Mouse (Mus musculus): ENCODE results near the gene Macrod2.

Gene Macrod2

DNA sequence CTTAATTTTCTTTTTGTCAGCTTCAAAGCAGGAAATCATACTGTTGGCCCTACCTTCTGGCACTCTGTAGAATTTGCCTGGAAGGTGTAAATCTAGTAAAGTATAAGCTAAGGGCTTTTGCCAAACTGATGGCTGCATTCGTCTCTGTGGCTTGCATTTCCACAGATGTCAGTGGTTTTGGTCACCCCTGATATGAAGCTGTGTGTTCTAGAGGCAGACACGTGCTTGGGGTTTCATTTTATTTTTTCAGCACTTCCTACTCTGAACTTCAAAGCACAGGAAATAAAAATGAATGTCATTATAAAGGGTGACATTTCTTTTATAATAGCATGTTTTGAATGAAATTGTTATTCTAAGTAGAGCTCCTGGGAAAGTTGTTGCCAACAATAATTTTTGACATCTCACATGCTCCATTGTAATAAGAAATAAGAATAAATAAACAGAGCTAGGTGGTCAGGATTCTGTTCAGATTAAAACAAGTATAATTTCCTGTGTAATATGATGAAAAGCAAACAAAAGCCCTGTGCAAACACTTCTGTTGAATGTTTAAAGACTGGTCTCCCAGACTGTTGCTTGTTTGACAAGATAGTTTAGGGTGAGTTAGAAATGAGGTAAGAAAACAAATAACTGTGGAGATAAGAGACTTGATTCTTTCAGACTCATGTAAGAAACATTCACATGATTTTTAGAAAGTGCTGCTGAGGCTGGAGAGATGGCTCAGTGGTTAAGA, 424.4 kb downstream of the Macrod2 start:
- DNase-seq, result no peak

DNA sequence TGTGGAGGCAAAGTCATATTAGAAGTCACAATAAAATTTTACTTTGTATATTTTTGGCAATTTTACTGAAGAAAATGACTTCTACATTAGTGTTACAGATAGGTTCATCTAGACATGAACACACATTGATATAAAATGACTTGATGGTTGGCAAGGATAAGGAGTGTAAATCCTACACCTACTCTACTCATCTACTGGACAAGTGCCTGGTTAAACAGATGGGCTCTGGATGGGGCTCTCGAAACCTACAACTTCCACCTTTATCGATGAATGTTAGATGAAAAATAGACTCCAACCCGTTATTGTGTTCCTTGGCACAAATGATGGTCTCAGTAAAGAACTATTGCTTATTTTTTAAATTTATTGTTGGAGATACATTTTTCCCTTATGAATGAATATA, 427.3 kb downstream of the Macrod2 start:
- DNase-seq, result no peak

DNA sequence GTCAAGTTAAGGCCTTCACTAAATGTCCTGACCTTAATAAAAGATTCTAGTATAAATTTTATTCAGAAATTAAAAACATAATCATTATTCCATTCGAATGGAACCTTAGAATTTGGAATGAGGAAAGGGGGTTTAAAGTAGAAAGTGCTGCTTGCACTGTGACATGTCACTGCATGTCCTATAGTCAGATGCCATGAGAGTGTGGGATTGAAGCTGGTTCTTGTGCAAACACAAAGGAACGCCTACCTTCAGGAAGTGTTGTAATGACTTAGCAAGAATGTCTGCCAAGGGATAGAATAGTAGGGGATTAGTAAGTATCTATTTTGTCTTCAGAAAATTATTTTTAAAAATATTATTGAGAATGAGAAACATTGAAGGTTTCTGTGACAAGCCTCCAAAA, 431.1 kb downstream of the Macrod2 start:
- no peak for DNase-seq

DNA sequence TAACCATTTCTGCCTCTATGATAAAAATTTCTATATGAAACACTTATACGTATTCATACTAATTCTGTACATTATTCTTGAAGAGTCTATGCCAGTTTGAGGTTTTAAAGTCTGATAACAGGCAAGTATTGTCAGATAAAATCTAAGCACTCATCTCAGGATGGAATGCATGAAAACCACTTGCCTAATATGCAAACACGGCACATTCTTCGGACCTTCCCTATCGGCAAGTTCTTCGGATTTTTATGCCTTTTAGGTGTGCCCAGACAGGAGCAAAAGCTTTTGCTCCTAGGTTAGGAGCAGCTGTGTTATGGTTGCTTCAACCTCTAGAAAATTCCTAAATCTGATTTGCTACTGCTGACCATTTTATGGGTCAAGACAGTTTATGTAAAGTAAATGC, 433.8 kb downstream of the Macrod2 start:
- DNase-seq, result no peak

DNA sequence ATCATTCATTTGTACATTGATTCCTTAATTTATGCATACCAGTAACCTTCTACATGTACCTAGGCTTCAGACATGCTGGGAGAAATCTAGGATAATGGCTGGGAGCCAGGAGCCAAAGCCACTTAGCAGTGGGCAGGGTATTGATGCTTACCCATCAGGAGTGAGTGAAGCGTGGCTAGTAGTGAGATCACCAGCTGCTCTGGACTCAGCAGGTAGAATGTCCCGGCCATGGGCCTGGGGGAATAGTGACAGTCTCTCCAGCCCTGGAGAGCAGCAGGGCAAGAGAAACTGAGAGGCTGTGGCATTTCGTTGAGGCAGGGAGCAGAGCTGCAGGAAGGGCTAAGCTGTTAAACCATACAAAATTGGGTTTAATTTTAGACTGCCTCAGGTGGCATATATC, 435.0 kb downstream of the Macrod2 start:
- no peak for DNase-seq

DNA sequence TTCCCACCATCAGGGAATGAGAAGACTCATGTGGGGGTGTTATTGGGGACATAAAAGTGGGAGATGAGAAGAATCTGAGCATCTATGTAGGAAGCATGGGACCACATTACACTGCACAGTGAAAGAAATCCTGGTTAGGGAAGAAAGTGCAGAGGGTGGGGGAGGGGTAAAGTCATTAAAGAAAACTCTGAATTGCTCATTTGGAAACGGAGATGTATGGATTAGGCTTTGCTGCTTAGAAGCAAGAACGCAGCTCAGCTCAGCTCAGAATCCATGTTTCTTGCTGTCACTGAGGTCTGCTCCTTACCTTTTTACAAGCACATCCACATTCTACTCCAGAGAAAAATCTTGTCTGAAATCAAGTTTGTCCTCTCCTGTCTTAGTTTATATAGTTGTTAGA, 444.3 kb downstream of the Macrod2 start:
- no peak for DNase-seq

DNA sequence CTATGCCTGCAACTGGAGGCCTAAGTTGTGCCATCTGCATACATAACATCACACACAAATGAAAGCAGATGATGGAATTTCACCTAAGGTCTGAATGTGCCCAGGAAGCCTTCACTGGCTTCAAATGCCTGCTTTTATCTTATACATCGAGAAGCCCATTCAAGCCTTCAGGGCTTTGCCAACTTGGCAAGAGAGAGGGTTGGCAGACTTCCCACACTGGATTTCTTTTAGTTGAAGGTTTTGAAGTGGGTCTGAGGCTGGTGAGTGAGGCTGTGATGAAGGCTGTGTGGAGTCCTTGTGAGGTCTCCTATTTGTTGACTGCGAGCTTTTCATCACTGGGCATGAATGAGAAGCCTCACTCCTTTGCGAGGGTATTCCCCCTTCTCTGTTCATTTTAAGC, 444.8 kb downstream of the Macrod2 start:
- peak; percentile 21 to 56 for DNase-seq

DNA sequence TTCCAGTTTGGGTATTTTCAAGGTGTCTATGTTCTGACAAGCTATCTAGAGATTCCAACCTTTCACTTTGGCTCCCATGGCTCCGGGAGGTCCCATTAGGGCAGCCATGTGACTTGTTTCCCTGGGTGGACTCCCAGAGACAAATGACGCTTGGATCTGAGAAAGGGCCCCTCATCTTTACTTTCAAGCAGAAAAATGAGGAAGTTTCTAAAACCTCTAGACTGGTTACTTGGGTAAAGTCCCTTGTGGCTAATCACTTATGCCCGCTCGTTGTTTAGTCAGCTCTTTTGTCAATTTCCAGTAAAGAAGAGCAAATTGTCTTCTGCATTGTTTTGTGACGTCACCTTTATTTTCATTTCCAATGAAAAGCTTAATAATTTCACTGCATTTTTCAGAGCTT, 448.9 kb downstream of the Macrod2 start:
- DNase-seq, result no peak

DNA sequence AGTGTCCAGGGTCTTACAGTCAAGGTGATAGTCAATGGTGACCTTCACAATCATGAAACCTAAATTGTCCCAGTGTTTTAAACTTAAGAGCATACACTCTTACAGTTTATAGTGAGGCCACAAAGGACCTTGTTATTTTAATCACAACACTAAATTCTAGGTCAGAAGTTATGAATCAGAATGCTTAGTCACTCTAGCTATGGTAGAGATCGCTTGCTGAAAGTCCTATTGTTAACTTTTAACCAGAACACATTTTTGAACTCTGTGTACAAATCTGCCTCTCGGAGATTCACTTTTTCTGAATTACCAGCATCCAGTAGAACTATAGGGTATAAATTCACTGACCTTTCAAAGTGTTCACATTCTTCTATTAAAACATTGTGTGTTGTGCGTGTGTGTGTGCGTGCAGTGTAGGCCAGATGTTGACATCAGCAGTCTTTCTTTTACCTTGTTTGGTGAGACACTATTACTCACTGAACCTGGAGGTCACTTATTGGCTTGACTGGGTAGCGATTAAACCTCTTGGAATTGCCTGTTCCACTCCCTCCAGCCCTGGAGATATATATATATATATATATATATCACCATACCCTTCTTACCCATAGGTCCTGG, 452.8 kb downstream of the Macrod2 start:
- no peak for DNase-seq

DNA sequence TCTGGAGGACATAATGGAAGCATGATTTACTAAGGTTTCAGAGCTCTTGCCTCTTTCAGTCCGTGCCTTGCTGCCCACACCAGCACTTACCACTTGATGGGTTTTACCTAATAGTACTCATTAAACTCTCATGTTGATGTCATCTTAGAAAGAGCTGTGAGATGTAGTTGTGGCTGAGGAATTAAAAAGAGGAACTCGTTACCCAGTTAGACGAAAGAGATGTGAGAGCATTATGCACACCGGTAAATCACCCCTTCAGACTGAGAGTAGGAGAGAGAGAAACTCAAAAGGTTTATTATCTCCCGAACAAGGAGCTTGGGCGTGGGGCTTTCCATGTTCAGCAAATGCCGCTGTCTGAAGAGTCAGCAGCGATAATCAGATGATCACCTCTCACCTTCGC, 458.4 kb downstream of the Macrod2 start:
- no peak for DNase-seq

DNA sequence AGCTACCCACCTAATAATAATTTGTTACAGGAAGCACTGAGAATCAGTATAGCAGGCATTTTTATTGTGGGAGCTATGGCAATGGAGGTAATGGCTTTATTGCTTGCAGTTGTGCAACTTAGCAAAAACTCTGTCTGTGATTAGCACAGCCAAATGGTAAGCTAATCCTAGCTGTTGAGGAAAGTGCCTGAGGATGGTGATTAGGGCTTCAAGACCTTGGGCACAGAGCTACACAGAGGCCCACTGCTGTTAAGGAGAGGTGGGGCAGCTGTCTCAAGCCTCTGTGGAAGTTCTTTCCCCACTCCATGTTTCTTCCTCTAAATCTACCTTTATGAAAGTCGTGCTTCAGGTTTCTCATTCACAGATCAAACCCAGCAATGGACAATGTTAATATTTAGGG, 466.2 kb downstream of the Macrod2 start:
- no peak for DNase-seq

DNA sequence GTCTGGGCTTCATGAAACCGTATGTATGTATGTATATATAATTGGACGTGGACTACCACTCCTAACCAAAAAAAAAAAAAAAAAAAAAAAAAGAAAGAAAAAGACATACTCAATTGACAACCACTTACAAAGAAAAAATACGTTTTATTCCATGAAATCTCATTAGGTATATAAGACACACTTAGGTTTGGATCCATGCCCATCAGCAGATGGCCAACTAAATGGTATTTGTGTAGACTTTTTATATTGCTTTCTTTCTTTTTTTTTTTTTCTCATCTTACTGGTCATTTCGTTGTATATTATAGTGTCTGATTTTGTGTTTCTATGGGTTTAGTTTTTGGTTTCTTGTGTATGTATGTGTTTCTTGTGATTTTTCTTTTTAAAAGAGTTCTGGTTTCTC, 467.6 kb downstream of the Macrod2 start:
- DNase-seq, result no peak

DNA sequence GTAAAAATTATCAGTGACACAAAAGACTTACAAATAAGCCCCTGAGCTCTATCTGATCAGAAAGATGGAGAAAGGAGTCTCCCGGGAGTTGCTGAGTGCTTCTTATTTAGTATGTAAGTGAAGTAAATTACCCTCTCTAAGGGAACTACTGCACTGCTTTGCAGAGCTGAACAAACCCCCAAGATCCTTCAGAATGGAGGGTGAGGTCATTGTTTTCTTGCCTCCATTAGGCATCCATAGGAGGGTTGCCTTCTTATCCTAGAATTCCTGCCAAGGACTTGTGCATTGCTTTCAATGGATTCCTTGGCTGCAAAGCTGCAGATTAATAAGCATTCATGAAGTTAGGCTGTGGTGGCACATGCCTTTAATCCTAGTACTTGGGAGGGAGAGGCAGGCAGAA, 470.5 kb downstream of the Macrod2 start:
- DNase-seq, result no peak

DNA sequence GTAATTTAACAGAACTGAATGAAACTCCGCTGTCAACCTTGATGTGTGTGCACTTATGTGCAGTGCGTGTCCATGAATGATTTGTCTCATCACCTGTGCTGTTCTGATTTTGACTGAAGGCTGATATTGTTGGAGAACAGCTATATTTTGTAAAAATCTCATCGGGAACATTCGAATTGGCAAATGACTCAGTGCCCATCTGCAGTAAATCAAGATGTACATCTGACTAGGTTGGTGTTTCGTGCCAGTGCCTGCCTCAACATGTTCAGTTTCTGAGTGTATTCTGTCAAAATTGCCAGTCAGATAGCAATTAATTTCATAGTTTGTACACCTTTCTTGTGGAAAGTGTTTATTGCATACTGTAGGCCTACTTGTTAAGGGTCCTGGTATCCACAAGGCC, 472.0 kb downstream of the Macrod2 start:
- no peak for DNase-seq

DNA sequence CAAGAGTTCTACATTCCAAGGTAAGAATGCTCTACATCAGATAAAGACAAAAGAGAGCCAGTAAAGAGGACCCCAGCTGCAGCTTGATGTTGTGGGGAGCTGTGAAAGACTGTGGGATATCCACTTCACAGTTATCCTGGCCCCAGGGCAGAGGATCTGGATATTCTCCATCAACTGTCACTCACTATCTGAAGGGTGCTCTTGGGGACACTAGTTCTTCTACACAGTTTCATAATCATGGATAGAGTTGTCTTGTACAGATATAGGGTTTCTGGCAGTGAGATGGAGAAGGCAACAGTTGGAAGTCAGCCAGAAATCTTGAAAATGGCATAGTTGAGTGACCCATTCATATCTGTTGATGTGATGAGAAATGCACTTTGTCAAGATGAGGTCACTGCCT, 490.1 kb downstream of the Macrod2 start:
- DNase-seq, result no peak

DNA sequence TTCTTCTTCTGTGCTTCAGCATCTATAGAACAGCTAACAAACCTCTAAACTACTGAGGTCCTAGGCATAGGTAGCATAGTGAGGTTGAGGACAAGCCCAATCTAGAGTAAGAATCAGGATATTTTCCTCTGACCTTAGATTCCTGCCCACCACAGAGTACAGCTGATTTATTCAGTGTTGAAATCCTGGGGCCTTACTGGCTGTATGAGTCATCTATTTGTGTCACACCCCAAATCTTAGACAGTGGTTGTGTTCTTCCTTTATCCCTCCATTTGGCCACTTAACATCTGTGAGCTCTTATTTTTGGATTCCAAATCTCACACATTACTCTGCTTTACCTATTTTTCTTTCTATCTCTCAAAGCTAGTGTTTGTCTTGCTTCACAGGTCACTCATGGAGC, 495.6 kb downstream of the Macrod2 start:
- no peak for DNase-seq

DNA sequence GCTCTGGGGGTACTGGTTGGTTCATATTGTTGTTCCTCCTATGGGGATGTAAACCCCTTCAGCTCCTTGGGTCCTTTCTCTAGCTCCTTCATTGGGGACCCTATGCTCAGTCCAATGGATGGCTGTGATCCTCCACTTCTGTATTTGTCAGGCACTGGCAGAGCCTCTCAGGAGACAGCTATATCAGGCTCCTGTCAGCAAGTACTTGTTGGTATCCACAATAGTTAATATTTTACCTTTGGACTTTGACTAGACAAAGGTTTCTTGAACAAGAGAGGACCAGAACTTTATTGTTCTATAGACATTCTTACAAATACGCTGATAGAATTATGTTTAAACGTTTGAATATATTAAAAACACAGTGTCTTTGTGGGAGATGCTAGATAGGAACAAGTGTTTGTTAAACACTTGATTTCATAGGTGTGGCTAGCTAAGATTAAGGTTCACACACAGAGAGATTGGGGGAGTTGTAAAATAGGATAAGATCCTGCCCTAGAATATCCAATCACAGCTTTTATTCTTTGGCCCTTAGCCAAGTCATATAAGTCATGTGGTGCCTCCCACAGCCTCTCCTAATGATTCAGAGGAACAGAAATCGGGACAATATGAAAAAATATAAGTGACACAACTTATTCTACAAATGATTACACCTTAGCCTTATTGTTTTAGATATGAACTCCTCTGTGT, 501.4 kb downstream of the Macrod2 start:
- no peak for DNase-seq

DNA sequence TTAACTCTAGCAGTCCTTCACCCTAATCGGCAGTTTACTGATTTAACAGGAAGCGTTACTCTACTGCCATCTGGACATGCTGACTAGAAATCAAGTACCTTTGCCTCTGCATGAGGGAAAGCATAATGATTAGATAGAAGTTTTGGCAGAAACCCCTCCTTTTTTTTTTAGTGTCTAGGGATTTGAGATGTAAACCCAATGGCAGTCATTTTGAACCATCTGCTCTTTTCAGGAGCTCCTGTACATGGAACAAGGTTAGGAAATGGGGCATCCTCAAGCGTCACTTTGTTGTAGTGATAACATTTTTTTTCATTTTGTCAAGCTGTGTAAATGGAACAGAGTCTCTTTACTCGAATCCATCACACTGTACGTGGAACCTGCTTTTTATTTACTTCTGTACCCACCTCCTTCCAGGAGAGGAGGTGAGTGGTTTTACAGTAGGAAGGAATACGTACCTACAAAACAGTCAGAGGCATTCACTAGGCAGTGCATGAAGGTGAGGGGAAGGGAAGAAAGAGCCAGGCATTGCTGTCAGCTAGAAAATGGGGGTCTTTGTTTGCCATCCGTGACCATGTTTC, 503.4 kb downstream of the Macrod2 start:
- no peak for DNase-seq

DNA sequence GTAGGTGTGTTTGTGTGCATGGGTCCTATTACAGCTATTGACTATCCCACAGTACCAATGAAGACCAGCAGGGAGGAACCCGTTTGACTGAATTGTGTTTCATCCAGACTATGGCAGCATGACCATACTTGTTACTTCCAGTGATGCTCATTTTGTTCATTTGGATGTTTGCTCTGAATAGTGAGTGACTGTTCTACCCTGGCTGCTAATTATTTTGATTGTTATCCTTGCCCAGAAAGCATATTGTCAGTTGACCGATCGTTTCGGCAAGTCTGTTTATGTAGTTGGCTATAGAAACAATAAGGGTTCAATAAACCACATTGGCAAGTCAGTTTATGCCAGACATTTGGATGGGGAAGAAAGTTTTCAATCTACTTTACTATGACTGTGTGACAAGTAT, 510.2 kb downstream of the Macrod2 start:
- no peak for DNase-seq

DNA sequence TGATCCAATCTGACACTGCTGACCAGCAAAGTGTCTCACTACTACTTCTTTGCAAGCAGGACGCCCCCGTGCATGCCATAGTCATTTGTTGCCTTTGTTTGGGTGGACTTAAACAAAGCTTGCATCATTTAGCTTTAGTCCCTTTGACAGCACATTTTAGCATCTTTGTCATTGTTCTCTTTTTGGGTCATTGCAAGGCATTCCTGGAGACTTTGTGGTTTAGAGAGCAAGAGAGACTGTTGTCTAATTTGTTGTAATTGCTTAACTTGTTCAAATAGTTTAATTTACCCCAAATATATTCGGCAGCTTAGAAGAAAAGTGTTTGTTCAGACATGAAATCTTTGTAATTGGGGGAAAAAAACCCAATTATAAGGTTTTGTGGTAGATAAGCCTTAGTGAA, 511.0 kb downstream of the Macrod2 start:
- no peak for DNase-seq

DNA sequence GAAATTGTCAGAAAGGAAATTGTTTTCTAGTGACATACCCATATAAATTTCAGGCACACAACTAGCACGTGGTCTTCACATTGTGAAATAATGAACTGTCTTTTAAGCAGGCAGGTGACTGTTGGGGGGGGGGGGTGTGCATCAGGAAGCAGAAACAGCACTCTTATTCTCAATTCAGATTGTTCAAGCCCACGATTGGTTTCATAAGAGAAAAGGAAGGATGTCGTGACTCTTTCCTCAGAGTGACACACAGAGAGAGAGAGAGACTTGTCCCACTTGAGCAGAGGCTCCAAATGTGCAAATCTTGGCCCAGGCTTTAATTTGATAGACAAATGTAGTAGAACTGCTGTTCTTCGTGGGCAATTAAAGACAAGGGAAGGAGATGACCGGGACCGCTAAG, 516.4 kb downstream of the Macrod2 start:
- DNase-seq, result no peak

DNA sequence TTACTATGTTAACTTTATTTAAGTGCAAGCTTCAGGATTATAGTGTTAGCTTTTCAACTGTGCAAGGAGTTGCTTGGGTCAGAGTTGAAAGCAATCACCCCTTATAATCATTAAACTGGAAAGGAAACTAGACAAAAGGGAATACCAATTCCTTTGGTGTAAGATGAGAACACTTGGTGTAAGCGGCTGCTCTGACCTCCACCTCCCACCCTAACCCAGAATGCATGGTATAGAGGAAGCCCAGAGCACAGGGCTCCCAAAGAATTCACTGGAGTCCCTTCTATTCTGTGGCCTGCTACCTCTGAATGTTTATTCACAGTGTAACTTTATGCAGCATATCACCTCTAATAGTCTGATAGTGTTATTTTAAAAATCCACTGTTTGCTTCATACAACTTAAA, 517.1 kb downstream of the Macrod2 start:
- DNase-seq, result no peak

DNA sequence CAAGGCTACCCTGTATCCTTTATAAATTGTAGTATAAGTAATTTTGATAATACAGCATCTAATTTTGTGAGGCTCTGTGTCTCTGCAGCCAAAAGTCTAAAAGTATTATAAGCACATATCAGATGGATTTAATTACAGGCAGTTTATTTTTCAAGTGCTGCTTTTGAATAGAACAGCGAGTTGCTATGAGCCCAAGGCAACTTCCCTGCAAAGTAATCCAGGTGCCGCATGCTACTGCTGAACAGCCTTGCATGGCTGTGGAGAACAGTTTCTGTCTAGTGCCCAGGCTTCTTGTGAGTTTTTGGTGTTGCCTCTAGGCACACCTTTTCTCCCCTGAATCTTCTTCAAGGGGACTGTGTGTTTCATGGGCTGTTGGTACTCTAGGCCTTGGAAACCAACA, 517.8 kb downstream of the Macrod2 start:
- no peak for DNase-seq
